Mouse (Mus musculus) stomach, postnatal 0 days (tissue): ENCODE results near the gene Iqub.

Source experiments
- CTCF ChIP-seq: IDR thresholded peaks from 2 replicates; pipeline ENCODE4 v1.5.1; 2016; ENCODE audit warnings: antibody characterized with exemption, low read depth, mild to moderate bottlenecking, moderate library complexity
- EP300 ChIP-seq: optimal IDR thresholded peaks from 2 replicates; pipeline ENCODE3; 2016; ENCODE audit warnings: antibody characterized with exemption

- TF ChIP-seq CTCF = no peak
- no peak for TF ChIP-seq EP300
Observed at GRCm38 (mm10) chr6:24554427-24555086, 39.7 kb upstream of the Iqub start.
